7 mouse cellular contexts compared by ENCODE assay signal in genomic region chr17:29762551-29762950, GRCm38 (mm10). TPM values are rescaled to one million over a fixed set of nuclear protein-coding genes. Genes with fewer than 3 reads are reported as not detected.
DNase-seq lines count a peak whose midpoint lies in the region; ATAC-seq and TF ChIP-seq lines count a peak whose summit lies in the region.

No protein-coding gene starts in this region.

- no peaks in the 10 kb centered on the region for H3K27me3 ChIP-seq in ES-Bruce4 (ENCODE audit: control insufficient read depth, insufficient read depth, low read length, poor library complexity, severe bottlenecking)
- no peaks in the 10 kb centered on the region for H3K27me3 ChIP-seq in liver, postnatal 0 days (ENCODE audit: insufficient read depth, low read length)

- TF ChIP-seq EP300 in ES-Bruce4 (IDR thresholded peaks at IDR 0.05; ENCODE audit: insufficient read depth, low read depth, low read length), result no peak
- TF ChIP-seq EP300 in liver, postnatal 0 days (IDR thresholded peaks at IDR 0.05; ENCODE audit: low read depth), result no peak

- peaks cover 2% of the 10 kb centered on the region for H3K4me1 ChIP-seq in ES-Bruce4 (ENCODE audit: control insufficient read depth, insufficient read depth, low read length)
- no peaks in the 10 kb centered on the region for H3K4me1 ChIP-seq in liver, postnatal 0 days (ENCODE audit: insufficient read depth)

- DNase-seq in kidney, adult 9 months, result peak; percentile 54
- DNase-seq in kidney, adult 11 months, result no peak
- DNase-seq in T-cell, adult 2 months (ENCODE audit: low spot score), result peak; percentile 64
- peak; percentile 73 for DNase-seq in embryo, embryonic 10 days (ENCODE audit: low spot score)
- peak; percentile 77 for DNase-seq in liver, postnatal 0 days
- DNase-seq in spleen, postnatal 14 days (ENCODE audit: low spot score in 2 of 2), result peak; percentile 41 to 69

- H3K9me3 ChIP-seq in ES-Bruce4 (replicated peaks; ENCODE audit: control insufficient read depth, insufficient read depth, low read length, poor library complexity, severe bottlenecking), result no peaks in the 10 kb centered on the region
- no peaks in the 10 kb centered on the region for H3K9me3 ChIP-seq in liver, postnatal 0 days (ENCODE audit: low read length)

- TF ChIP-seq CTCF in ES-Bruce4 (IDR thresholded peaks at IDR 0.05; ENCODE audit: low read depth, low read length), result peak; percentile 52
- peak; percentile 91 for TF ChIP-seq CTCF in liver, postnatal 0 days (IDR thresholded peaks at IDR 0.05; ENCODE audit: low read depth)

- no peak overlapping the region for H3K27ac ChIP-seq in ES-Bruce4 (ENCODE audit: insufficient read depth, low read length)
- no peak overlapping the region for H3K27ac ChIP-seq in liver, postnatal 0 days (ENCODE audit: low read depth)

- WGBS in liver, postnatal 0 days (ENCODE audit: insufficient replicate concordance), result 66% methylated on average over 8 of the region's 8 CpGs

- H3K9ac ChIP-seq in ES-Bruce4 (ENCODE audit: low read depth, poor library complexity, severe bottlenecking), result no peak overlapping the region
- no peak overlapping the region for H3K9ac ChIP-seq in liver, postnatal 0 days (replicated peaks)

- no peak for TF ChIP-seq POLR2A in ES-Bruce4 (IDR thresholded peaks at IDR 0.05; ENCODE audit: insufficient read depth, low read length)

- H3K4me2 ChIP-seq in liver, postnatal 0 days (ENCODE audit: low read depth, low read length), result no peak overlapping the region

- H3K4me3 ChIP-seq in ES-Bruce4 (ENCODE audit: low read depth, low read length), result no peak overlapping the region
- H3K4me3 ChIP-seq in liver, postnatal 0 days (ENCODE audit: low read depth, low read length), result no peak overlapping the region

- no peak for ATAC-seq in liver, postnatal 0 days

- H3K36me3 ChIP-seq in ES-Bruce4 (ENCODE audit: control insufficient read depth, insufficient read depth, low read length, poor library complexity, severe bottlenecking), result no peaks in the 10 kb centered on the region
- H3K36me3 ChIP-seq in liver, postnatal 0 days (replicated peaks; ENCODE audit: insufficient read depth, low read length), result no peaks in the 10 kb centered on the region

RNA-seq across cellular contexts. Expression of gene Ccdc167, which starts 45.7 kb away (rescaled TPM):
- polyA plus RNA-seq in ES-Bruce4 (2011; ENCODE audit: insufficient read depth, insufficient read length, low read depth, missing spikeins), result 14.5 and 15.7 TPM in 2 replicates
- 4.2 and 4.6 TPM in 2 replicates for polyA plus RNA-seq in liver, postnatal 0 days (2015; fragmentation: Nextera tagmentation; extraction: Ambion mirVana)
